Mouse (Mus musculus): Measurements from ENCODE around the gene Grb14. TPM values are rescaled to one million over a fixed set of nuclear protein-coding genes. Genes with fewer than 3 reads are reported as not detected.

The Grb14 gene
- polyA plus RNA-seq, 2 experiments from 2014 or later, result not detected

Other genes with a start within 250 kb of the Grb14 start
- 1 to 10 TPM; 2.6 to 4.7 TPM for gene Cobll1, start 214.4 kb upstream of the Grb14 start, polyA plus RNA-seq (2017; shearing (Covaris generic))

Data from activated CD4-positive, CD25-positive, alpha-beta regulatory T cell, adult 4 months (primary cell).